Mouse (Mus musculus) left cerebral cortex, postnatal 4 days (tissue): Measurements from ENCODE around the gene Chac1. TPM values are rescaled to one million over a fixed set of nuclear protein-coding genes. Genes with fewer than 3 reads are reported as not detected.

Experiments used
- DNase-seq: peaks from one replicate; pipeline ENCODE4 v3.0.0-alpha.2; 2022
- intact Hi-C: fragments of 180-260 bp; cut with DNase I; formaldehyde crosslinking; loops from one replicate; pipeline ENCODE4 v1.15.1; 2025
- total RNA-seq, 2 experiments: library from RNA; stranded (reverse); gene quantifications; 2 replicates each; pipeline ENCODE4 v1.2.3; 2021

Chac1 gene
- total RNA-seq, 2 experiments from 2014 or later: 6.7 to 7.7 TPM

GRCm38 (mm10) chr2:119327102-119327480, 23.9 kb upstream of the Chac1 start:
- DNase-seq: peak; percentile 65
- intact Hi-C loops: no loop called here

- intact Hi-C loops: no loop called here
- no peak for DNase-seq
Measured at GRCm38 (mm10) chr2:119327942-119328526, 23.0 kb upstream of the Chac1 start.

- intact Hi-C loops: no loop called here
- no peak for DNase-seq
Measured at GRCm38 (mm10) chr2:119328546-119328945, 22.5 kb upstream of the Chac1 start.

DNA sequence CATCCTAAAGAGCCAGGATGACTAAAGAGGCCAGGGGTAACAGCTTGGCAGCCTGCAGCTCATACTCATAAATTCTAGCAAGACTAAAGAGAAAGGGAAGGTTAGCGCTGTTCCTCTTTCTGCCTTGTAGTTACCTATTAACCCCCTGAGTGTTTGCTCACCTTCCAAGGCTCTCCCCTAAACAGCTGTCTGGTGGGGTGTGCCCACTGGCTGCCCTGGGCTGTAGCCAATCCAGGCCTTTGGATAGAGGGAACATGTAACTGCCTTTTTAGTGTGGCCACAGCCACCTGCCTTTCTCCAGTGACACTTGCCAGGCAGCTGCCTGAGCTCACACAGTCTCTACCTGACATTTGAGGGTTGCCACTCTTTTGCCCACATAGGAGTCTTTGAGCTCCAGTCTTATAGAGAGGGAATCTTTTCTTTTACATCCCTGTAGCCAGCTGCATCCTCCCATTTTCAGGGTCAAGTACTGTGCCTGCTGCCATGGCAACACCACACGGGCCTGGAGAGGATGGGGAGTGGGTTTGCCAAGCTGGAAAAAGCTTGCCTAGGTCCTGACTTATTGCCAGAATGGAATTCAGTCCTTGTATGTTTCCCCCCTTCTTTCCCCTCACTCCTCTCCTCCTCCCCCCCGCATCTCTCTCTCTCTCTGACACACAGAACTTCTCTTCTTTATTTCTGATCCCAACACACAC, 21.8 kb upstream of the Chac1 start:
- DNase-seq: peak; percentile 43
- intact Hi-C loops: no loop called here

- intact Hi-C loops: no loop called here
- no peak for DNase-seq
Measured at GRCm38 (mm10) chr2:119330795-119331194, 20.2 kb upstream of the Chac1 start.

DNA sequence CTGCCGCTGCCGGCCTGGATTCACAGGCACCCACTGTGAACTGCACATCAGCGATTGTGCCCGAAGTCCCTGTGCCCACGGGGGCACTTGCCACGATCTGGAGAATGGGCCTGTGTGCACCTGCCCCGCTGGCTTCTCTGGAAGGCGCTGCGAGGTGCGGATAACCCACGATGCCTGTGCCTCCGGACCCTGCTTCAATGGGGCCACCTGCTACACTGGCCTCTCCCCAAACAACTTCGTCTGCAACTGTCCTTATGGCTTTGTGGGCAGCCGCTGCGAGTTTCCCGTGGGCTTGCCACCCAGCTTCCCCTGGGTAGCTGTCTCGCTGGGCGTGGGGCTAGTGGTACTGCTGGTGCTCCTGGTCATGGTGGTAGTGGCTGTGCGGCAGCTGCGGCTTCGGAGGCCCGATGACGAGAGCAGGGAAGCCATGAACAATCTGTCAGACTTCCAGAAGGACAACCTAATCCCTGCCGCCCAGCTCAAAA, 18.8 kb upstream of the Chac1 start:
- intact Hi-C loops: no loop called here
- no peak for DNase-seq

- DNase-seq: no peak
- intact Hi-C loops: no loop called here
Measured at GRCm38 (mm10) chr2:119334135-119334534, 16.9 kb upstream of the Chac1 start.

DNA sequence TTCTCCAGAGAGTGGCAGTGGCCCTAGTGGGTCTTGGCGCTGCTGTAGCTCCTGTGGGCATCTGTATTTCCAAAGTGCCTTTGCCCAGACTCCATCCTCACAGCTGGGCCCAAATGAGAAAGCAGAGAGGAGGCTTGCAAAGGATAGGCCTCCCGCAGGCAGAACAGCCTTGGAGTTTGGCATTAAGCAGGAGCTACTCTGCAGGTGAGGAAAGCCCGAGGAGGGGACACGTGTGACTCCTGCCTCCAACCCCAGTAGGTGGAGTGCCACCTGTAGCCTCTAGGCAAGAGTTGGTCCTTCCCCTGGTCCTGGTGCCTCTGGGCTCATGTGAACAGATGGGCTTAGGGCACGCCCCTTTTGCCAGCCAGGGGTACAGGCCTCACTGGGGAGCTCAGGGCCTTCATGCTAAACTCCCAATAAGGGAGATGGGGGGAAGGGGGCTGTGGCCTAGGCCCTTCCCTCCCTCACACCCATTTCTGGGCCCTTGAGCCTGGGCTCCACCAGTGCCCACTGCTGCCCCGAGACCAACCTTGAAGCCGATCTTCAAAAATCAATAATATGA, 16.0 kb upstream of the Chac1 start:
- DNase-seq: no peak
- intact Hi-C loops: loop anchor here (5.0 kb wide), 1 partner anchor 82 kb away; no protein-coding TSS in a partner anchor

- no peak for DNase-seq
- intact Hi-C loops: loop anchor here (5.0 kb wide), 1 partner anchor 82 kb away; no protein-coding TSS in a partner anchor
Measured at GRCm38 (mm10) chr2:119335535-119335934, 15.5 kb upstream of the Chac1 start.

- intact Hi-C loops: loop anchor here (5.0 kb wide), 1 partner anchor 81 kb away; no protein-coding TSS in a partner anchor
- DNase-seq: no peak
Measured at GRCm38 (mm10) chr2:119336002-119336401, 15.0 kb upstream of the Chac1 start.

- intact Hi-C loops: loop anchor here (5.0 kb wide), 1 partner anchor 81 kb away; no protein-coding TSS in a partner anchor
- no peak for DNase-seq
Measured at GRCm38 (mm10) chr2:119336470-119336869, 14.6 kb upstream of the Chac1 start.

- intact Hi-C loops: loop anchor here (5.0 kb wide), 1 partner anchor 80 kb away; no protein-coding TSS in a partner anchor
- DNase-seq: peak; percentile 87
Measured at GRCm38 (mm10) chr2:119337425-119338265, 13.4 kb upstream of the Chac1 start.

GRCm38 (mm10) chr2:119344537-119345138, 6.4 kb upstream of the Chac1 start:
- no peak for DNase-seq
- intact Hi-C loops: no loop called here

DNA sequence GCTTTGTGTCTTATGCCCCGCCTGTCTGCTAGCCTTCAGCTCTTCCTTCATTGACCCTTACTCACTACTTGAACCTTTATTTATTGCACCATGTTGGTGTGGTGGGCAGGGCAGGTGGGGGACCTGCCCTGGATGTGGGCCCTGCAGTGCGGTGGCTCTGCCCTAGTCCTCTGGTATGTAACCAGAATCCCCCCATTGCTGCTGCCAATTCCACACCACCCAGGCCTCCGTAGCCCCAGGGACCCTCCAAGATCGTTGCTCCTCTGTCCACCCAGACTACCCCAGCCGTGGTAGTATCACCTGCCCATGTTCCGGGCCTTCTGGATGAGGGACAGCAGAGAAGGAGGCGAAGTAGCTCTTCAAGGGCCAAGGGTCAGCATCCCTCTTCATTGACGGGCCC, 2.7 kb downstream of the Chac1 start:
- intact Hi-C loops: no loop called here
- DNase-seq: no peak

GRCm38 (mm10) chr2:119355089-119355488, 4.1 kb downstream of the Chac1 start:
- intact Hi-C loops: no loop called here
- DNase-seq: peak; percentile 75

DNA sequence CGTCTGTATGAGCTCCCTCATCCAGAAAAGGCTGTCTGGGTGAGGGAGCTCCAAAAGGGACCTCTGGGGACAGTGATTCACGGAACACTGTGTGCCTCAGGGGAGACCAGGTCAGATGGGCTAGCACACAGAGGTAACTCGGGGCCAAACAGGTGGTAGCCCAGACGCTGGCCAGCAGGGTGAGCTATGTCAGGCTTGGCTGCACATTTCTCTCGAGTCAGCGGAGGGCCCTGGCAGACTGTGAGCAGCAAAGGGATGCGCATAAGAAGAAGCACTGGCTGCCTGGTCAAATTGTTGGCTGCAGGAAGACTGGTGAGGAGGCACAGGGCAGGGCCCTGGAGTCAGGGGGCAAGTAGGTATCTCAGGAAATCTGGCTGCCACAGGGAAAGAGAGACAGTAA, 4.6 kb downstream of the Chac1 start:
- intact Hi-C loops: no loop called here
- DNase-seq: peak; percentile 76

GRCm38 (mm10) chr2:119356310-119356709, 5.3 kb downstream of the Chac1 start:
- intact Hi-C loops: no loop called here

GRCm38 (mm10) chr2:119356805-119357204, 5.8 kb downstream of the Chac1 start:
- no peak for DNase-seq
- intact Hi-C loops: no loop called here

More at GRCm38 (mm10) chr2:119356310-119356709, 5.3 kb downstream of the Chac1 start:
- DNase-seq: no peak

DNA sequence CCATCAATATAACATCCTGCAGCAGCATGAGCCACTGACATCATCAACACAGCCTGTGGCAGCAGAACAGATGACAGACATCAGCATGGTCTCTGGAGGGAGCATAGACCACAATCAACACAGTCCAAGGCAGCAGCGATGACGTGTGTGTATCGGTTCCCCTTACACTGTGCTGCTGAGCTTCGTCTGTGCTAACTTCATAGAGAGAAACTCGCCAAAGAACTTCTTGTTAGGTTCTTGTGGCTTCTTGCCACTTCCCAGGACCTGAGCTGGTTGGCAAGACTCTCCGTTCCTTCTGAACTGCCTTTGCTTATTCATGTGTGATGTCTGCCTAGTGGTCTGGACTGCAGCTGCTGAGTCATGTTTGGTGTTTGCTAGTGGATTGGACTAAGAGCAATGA, 7.2 kb downstream of the Chac1 start:
- intact Hi-C loops: no loop called here
- no peak for DNase-seq

DNA sequence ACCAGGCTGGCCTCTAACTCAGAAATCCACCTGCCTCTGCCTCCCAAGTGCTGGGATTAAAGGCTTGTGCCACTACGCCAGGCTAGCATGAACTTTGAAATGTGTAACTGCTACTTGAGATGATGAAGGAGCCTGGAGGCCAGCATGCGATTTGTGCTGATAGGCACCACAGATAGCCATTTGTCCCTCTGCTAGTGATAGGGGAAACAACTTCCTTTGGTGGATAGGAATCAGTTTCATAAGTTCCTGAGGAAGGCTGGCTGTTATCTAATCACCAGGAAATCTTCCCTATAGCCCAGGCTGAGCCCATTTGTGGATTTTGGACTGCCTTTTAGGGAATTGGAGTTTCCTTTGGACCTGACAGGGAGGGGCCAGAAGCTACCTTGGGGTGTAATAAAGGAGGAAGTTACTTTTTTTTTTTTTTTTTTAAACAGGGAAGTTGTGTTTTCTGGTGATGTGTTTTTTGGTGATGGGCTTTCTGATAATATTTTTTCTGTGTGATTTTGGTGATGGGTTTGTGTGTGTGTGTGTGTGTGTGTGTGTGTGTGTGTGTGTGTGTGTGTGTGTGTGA, 8.8 kb downstream of the Chac1 start:
- no peak for DNase-seq
- intact Hi-C loops: no loop called here
